Comparison of ENCODE assay signal across 15 mouse cellular contexts in the genomic region with DNA sequence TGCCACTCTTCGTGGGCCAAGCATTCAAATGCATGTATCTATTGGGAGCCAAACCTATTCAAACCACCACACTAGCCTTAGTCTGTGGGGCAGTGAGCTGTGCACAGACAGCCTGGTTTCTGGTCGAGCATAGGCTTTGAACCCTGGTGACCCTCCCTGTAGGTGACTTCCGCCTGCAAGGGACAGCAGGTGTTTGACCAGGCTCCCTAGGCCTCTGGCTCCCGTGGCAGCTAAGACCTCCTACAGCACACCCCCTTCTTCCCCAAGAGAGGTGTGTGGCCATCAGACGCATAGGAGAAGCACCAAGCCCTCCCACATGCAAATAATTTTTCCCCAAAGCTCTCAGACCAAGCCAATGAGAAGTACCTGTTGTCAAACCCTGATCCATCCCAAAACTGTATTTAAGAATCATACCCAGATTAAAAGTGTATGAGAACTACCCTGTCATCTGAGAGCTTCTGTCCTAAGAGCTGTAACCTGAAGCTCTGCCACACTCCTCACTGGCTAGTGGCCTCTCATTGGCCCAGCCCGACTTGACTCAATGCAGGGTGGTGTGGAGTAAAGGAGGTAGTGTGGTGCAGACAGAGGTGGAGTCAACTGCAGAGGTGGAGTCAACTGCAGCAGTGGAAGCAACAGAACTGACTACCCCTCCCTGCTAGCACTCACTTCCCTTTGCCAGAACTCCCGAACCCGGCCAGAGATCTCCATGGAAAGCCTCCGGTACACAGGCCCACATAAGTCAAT.
DNase-seq lines count a peak whose midpoint lies in the region; ATAC-seq lines count a peak whose summit lies in the region.
"Had no signal": no experiment of that assay in that cellular context is flagged by ENCODE, and none has a peak within 500 bp of the region (broad histone marks: within the 10 kb centered on the region; RNA-seq: fewer than 3 reads in every experiment).

No protein-coding gene starts in this region.

- DNase-seq in kidney, postnatal 36 days, result no peak
- DNase-seq in 3134 (ENCODE audit: extremely low read depth, insufficient read length, low spot score), result peak; percentile 10
- DNase-seq in embryo, embryonic 10.5 days (ENCODE audit: low spot score), result peak; percentile 40
- peak; percentile 63 for DNase-seq in limb, embryonic 11.5 days (ENCODE audit: low spot score)
- no peak for DNase-seq in urinary bladder, postnatal 14 days (ENCODE audit: low spot score)
- no peak for DNase-seq in heart, postnatal 4 days
- DNase-seq: cerebellum, adult 18-20 months; gastrocnemius, postnatal 36 days; right cerebral cortex, postnatal 25 days; thymus, postnatal 36 days had no signal

- H3K9ac ChIP-seq in kidney, embryonic 15.5 days, result no peak overlapping the region
- H3K9ac ChIP-seq in limb, embryonic 11.5 days (ENCODE audit: low read length), result no peak overlapping the region
- H3K9ac ChIP-seq: embryonic facial prominence, embryonic 13.5 days; forebrain, embryonic 15.5 days; stomach, embryonic 15.5 days had no signal

- peak; percentile 97 for ATAC-seq in kidney, embryonic 15.5 days (replicated peaks; ENCODE audit: low FRiP score)
- peak; percentile 99 for ATAC-seq in limb, embryonic 11.5 days (ENCODE audit: insufficient number of reproducible peaks, low FRiP score, low TSS enrichment, low read depth)
- no peak for ATAC-seq in activated CD4-positive, CD25-positive, alpha-beta regulatory T cell, adult 4 months
- ATAC-seq: forebrain, embryonic 15.5 days had no signal

- H3K4me3 ChIP-seq in kidney, embryonic 15.5 days (replicated peaks), result no peak overlapping the region
- H3K4me3 ChIP-seq in limb, embryonic 11.5 days (ENCODE audit: low read depth, low read length), result no peak overlapping the region
- H3K4me3 ChIP-seq: embryonic facial prominence, embryonic 13.5 days; forebrain, embryonic 15.5 days; stomach, embryonic 15.5 days had no signal

- H3K4me1 ChIP-seq in kidney, embryonic 15.5 days, result peaks cover 4% of the 10 kb centered on the region
- H3K4me1 ChIP-seq in limb, embryonic 11.5 days (ENCODE audit: control insufficient read depth, insufficient read depth, low read length), result no peaks in the 10 kb centered on the region
- H3K4me1 ChIP-seq: embryonic facial prominence, embryonic 13.5 days; forebrain, embryonic 15.5 days; stomach, embryonic 15.5 days had no signal

- H3K9me3 ChIP-seq in kidney, embryonic 15.5 days (replicated peaks), result no peaks in the 10 kb centered on the region
- H3K9me3 ChIP-seq in limb, embryonic 11.5 days (ENCODE audit: control insufficient read depth, low read length), result no peaks in the 10 kb centered on the region
- H3K9me3 ChIP-seq: embryonic facial prominence, embryonic 13.5 days; forebrain, embryonic 15.5 days; stomach, embryonic 15.5 days had no signal

- H3K27ac ChIP-seq in kidney, embryonic 15.5 days, result peak overlapping the region; percentile 37; the same call in 1 of the 2 replicates
- no peak overlapping the region for H3K27ac ChIP-seq in limb, embryonic 11.5 days (replicated peaks; ENCODE audit: low read depth, low read length)
- H3K27ac ChIP-seq: embryonic facial prominence, embryonic 13.5 days; forebrain, embryonic 15.5 days; stomach, embryonic 15.5 days had no signal

- no peaks in the 10 kb centered on the region for H3K27me3 ChIP-seq in kidney, embryonic 15.5 days
- H3K27me3 ChIP-seq in limb, embryonic 11.5 days (ENCODE audit: control insufficient read depth, insufficient read depth, low read length), result no peaks in the 10 kb centered on the region
- H3K27me3 ChIP-seq: embryonic facial prominence, embryonic 13.5 days; forebrain, embryonic 15.5 days; stomach, embryonic 15.5 days had no signal

- H3K36me3 ChIP-seq in kidney, embryonic 15.5 days, result no peaks in the 10 kb centered on the region
- no peaks in the 10 kb centered on the region for H3K36me3 ChIP-seq in limb, embryonic 11.5 days (ENCODE audit: control insufficient read depth, insufficient read depth, low read length)
- H3K36me3 ChIP-seq: embryonic facial prominence, embryonic 13.5 days; forebrain, embryonic 15.5 days; stomach, embryonic 15.5 days had no signal

- WGBS in kidney, embryonic 15.5 days, result 35% methylated on average over 9 of the region's 9 CpGs
- WGBS in limb, embryonic 11.5 days, result 22% methylated on average over 9 of the region's 9 CpGs

- H3K4me2 ChIP-seq in kidney, embryonic 15.5 days, result no peak overlapping the region
- H3K4me2 ChIP-seq in limb, embryonic 11.5 days (ENCODE audit: low read depth, severe bottlenecking), result no peak overlapping the region
- H3K4me2 ChIP-seq: embryonic facial prominence, embryonic 13.5 days; forebrain, embryonic 15.5 days; stomach, embryonic 15.5 days had no signal

Comparison
In these comparisons a context has a peak if more than half of its experiments do, and no peak if none do; other contexts are left out.
1. DNase-seq: peak in 3134 (single experiment), embryo, embryonic 10.5 days (single experiment) and limb, embryonic 11.5 days (single experiment); none in kidney, postnatal 36 days (0 of 2), urinary bladder, postnatal 14 days (single experiment) and heart, postnatal 4 days (single experiment).